Mouse (Mus musculus): ENCODE data around the gene Pltp. TPM values are rescaled to one million over a fixed set of nuclear protein-coding genes. Genes with fewer than 3 reads are reported as not detected.

The Pltp gene
- 47.2 and 78.1 TPM in 2 replicates for polyA plus RNA-seq (2016; fragmentation: Nextera tagmentation; extraction: Ambion mirVana)

GRCm38 (mm10) chr2:164857101-164857821 is at the start of gene Pltp:
TSS of gene Pltp (minus strand) at chr2:164857711.
- Histone ChIP-seq H3K4me1 (replicated peaks) (peaks cover 60% of the 10 kb centered on the region), H3K27ac (peak within 1 kb of the TSS; percentile 85), H3K4me3 (peak within 1 kb of the TSS; percentile 66), H3K36me3 (peaks cover 6% of the 10 kb centered on the region), H3K27me3 (ENCODE audit: insufficient read depth, poor library complexity, severe bottlenecking) (peaks cover 59% of the 10 kb centered on the region), H3K9me3 (no peaks in the 10 kb centered on the region)
- peak; percentile 83 for DNase-seq (ENCODE audit: low spot score)
- WGBS = under 1% methylated on average over 47 of the region's 47 CpGs

DNA sequence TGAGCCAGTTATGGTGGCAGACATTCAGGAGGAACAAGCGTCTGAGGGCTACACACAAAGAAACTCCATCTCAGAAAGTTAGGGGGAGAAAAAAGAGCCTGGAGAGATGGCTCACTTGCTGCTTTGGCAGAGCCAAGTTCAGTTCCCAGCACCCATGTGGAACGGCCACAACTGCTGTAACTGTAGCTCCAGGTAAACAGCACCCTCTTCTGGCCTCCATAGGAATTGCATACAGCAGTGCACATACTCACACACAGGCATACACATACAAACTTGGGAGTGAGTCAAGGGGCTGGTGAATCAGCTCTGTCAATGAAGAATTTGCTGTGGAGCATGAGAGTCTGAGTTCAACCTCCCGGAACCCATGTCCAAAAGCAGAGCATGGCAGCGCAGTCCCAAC is 48.6 kb upstream of the Pltp start:
- Histone ChIP-seq H3K4me3 (no peak overlapping the region), H3K27ac (no peak overlapping the region), H3K36me3 (peaks cover 86% of the 10 kb centered on the region), H3K4me1 (replicated peaks) (peaks cover 35% of the 10 kb centered on the region), H3K27me3 (ENCODE audit: insufficient read depth, poor library complexity, severe bottlenecking) (no peaks in the 10 kb centered on the region), H3K9me3 (peaks cover 8% of the 10 kb centered on the region)
- DNase-seq (ENCODE audit: low spot score) = no peak
- 98% methylated on average over 4 of the region's 4 CpGs for WGBS

- Histone ChIP-seq H3K4me1 (replicated peaks) (peaks cover 16% of the 10 kb centered on the region), H3K27me3 (ENCODE audit: insufficient read depth, poor library complexity, severe bottlenecking) (no peaks in the 10 kb centered on the region), H3K9me3 (peaks cover 8% of the 10 kb centered on the region), H3K4me3 (no peak overlapping the region), H3K27ac (no peak overlapping the region), H3K36me3 (peaks cover 100% of the 10 kb centered on the region)
- DNase-seq (ENCODE audit: low spot score) = no peak
- WGBS = 65% methylated on average over 1 of the region's 1 CpGs
Measured at GRCm38 (mm10) chr2:164903496-164903895, 46.0 kb upstream of the Pltp start.

- 0 out of 2 replicates have a peak overlapping the region, but pooled peaks have one; percentile 17 for H3K27ac ChIP-seq
- H3K4me3 ChIP-seq = no peak overlapping the region
- peaks cover 100% of the 10 kb centered on the region for H3K36me3 ChIP-seq
- H3K27me3 ChIP-seq (ENCODE audit: insufficient read depth, poor library complexity, severe bottlenecking) = no peaks in the 10 kb centered on the region
- whole genome bisulfite sequencing = 92% methylated on average over 13 of the region's 13 CpGs
- no peak for DNase-seq (ENCODE audit: low spot score)
- peaks cover 5% of the 10 kb centered on the region for H3K9me3 ChIP-seq
- peaks cover 16% of the 10 kb centered on the region for H3K4me1 ChIP-seq (replicated peaks)
Measured at GRCm38 (mm10) chr2:164901380-164901779, 43.9 kb upstream of the Pltp start.

- peaks cover 16% of the 10 kb centered on the region for H3K4me1 ChIP-seq (replicated peaks)
- H3K9me3 ChIP-seq = no peaks in the 10 kb centered on the region
- H3K4me3 ChIP-seq = no peak overlapping the region
- 90% methylated on average over 16 of the region's 16 CpGs for WGBS
- no peak for DNase-seq (ENCODE audit: low spot score)
- H3K27me3 ChIP-seq (ENCODE audit: insufficient read depth, poor library complexity, severe bottlenecking) = no peaks in the 10 kb centered on the region
- peaks cover 100% of the 10 kb centered on the region for H3K36me3 ChIP-seq
- H3K27ac ChIP-seq = no peak overlapping the region
Measured at GRCm38 (mm10) chr2:164899723-164900459, 42.4 kb upstream of the Pltp start.

DNA sequence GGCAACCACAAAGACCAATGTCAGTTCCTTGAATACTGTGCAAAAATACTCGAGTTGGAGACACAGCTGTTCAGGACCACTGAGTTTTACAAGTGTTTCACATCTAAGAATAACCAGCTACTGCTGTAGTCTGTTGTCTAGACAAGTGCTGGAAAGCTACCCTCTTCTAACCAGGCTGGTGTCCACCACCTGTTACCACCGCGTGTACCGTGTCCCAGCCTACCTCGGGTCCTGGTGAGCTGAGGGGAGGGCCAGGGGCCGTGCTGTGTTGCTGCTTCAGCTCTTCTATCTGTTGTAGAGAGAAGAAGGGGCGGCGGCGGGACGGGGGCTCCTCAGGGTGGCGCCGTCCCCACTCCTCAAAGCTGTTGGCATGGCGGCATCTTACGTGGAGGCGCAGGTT is 41.5 kb upstream of the Pltp start:
- H3K4me1 ChIP-seq (replicated peaks) = peaks cover 14% of the 10 kb centered on the region
- H3K36me3 ChIP-seq = peaks cover 100% of the 10 kb centered on the region
- H3K4me3 ChIP-seq = no peak overlapping the region
- H3K27me3 ChIP-seq (ENCODE audit: insufficient read depth, poor library complexity, severe bottlenecking) = no peaks in the 10 kb centered on the region
- no peak for DNase-seq (ENCODE audit: low spot score)
- H3K27ac ChIP-seq = no peak overlapping the region
- WGBS = 92% methylated on average over 15 of the region's 15 CpGs
- no peaks in the 10 kb centered on the region for H3K9me3 ChIP-seq

DNA sequence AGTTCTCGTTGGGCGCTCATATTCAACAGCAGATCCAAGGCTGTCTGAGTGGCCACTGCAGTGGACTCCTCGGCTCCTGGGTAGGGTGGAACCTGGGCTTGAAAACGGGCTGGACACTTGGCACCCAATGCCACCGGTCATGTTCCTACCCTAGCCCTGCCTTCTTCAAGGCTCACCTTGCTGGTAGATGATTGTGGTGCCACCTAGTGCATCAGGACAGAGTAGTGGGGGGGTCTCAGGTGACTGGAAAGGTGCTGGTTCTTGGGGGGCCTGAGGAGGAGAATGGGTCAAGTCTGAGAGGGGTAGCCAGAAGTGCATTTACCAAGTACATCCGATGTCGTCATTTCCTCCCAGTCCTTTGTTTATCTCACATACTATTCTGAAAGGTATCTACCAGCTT is 40.5 kb upstream of the Pltp start:
- Histone ChIP-seq H3K27me3 (ENCODE audit: insufficient read depth, poor library complexity, severe bottlenecking) (no peaks in the 10 kb centered on the region), H3K4me1 (replicated peaks) (peaks cover 11% of the 10 kb centered on the region), H3K36me3 (peaks cover 100% of the 10 kb centered on the region), H3K27ac (no peak overlapping the region), H3K9me3 (no peaks in the 10 kb centered on the region), H3K4me3 (no peak overlapping the region)
- DNase-seq (ENCODE audit: low spot score) = no peak
- WGBS = 94% methylated on average over 7 of the region's 7 CpGs

GRCm38 (mm10) chr2:164895885-164896284 is 38.4 kb upstream of the Pltp start:
- Histone ChIP-seq H3K36me3 (peaks cover 100% of the 10 kb centered on the region), H3K4me1 (replicated peaks) (no peaks in the 10 kb centered on the region), H3K4me3 (no peak overlapping the region), H3K27me3 (ENCODE audit: insufficient read depth, poor library complexity, severe bottlenecking) (no peaks in the 10 kb centered on the region), H3K27ac (no peak overlapping the region), H3K9me3 (no peaks in the 10 kb centered on the region)
- DNase-seq (ENCODE audit: low spot score) = no peak
- WGBS = 96% methylated on average over 6 of the region's 6 CpGs

DNA sequence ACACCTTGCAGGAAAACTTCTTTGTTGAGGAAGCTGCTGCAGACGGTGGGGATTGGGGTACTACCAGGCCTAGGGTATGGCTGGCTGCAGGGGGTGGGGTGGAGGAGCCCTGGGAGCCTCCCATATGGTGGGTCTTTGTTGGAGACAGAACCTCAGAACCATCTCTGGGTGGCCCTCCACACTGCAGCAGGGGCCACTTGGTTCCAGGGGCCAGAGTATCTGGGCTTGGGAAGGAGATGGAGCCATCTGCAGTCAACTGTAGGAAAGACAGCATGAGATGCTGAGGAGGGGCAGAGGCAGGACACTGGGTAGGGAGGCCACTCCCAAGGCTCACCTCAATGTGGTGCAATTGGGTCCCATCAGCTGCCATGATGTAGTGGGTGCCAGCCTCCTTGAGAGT is 37.1 kb upstream of the Pltp start:
- Histone ChIP-seq H3K4me3 (no peak overlapping the region), H3K9me3 (no peaks in the 10 kb centered on the region), H3K36me3 (peaks cover 100% of the 10 kb centered on the region), H3K27me3 (ENCODE audit: insufficient read depth, poor library complexity, severe bottlenecking) (no peaks in the 10 kb centered on the region), H3K4me1 (replicated peaks) (no peaks in the 10 kb centered on the region), H3K27ac (no peak overlapping the region)
- WGBS = 82% methylated on average over 1 of the region's 1 CpGs
- no peak for DNase-seq (ENCODE audit: low spot score)

DNA sequence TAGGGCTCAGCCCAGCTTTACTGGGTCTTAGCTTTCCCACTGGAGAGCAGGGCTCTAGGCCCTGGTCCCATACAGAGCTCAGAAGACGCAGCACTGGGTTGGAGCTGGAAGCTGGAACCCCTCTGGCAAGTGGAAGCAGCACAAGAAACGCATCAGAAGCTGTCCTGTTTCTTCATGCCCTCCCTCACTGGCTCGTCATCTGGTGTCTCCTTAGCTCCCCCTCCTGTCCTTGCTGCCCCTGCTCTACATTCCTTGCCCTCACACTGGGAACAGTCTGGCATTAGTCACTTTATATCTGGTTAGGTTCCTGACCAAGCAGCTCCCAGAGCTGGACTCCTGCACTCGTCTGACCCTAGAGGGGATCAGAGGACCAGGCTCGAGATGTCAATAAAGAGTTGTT is 36.5 kb upstream of the Pltp start:
- H3K27me3 ChIP-seq (ENCODE audit: insufficient read depth, poor library complexity, severe bottlenecking) = no peaks in the 10 kb centered on the region
- 69% methylated on average over 5 of the region's 5 CpGs for WGBS
- H3K9me3 ChIP-seq = no peaks in the 10 kb centered on the region
- no peak overlapping the region for H3K27ac ChIP-seq
- H3K36me3 ChIP-seq = peaks cover 100% of the 10 kb centered on the region
- no peak overlapping the region for H3K4me3 ChIP-seq
- no peak for DNase-seq (ENCODE audit: low spot score)
- no peaks in the 10 kb centered on the region for H3K4me1 ChIP-seq (replicated peaks)

GRCm38 (mm10) chr2:164892696-164893216 is 35.2 kb upstream of the Pltp start:
- Histone ChIP-seq H3K27ac (no peak overlapping the region), H3K4me1 (replicated peaks) (no peaks in the 10 kb centered on the region), H3K27me3 (ENCODE audit: insufficient read depth, poor library complexity, severe bottlenecking) (no peaks in the 10 kb centered on the region), H3K4me3 (no peak overlapping the region), H3K9me3 (no peaks in the 10 kb centered on the region), H3K36me3 (peaks cover 100% of the 10 kb centered on the region)
- no peak for DNase-seq (ENCODE audit: low spot score)
- WGBS = 92% methylated on average over 6 of the region's 6 CpGs

GRCm38 (mm10) chr2:164891908-164892695 is 34.6 kb upstream of the Pltp start:
- Histone ChIP-seq H3K27me3 (ENCODE audit: insufficient read depth, poor library complexity, severe bottlenecking) (no peaks in the 10 kb centered on the region), H3K9me3 (no peaks in the 10 kb centered on the region), H3K36me3 (peaks cover 100% of the 10 kb centered on the region), H3K4me3 (no peak overlapping the region), H3K4me1 (replicated peaks) (no peaks in the 10 kb centered on the region), H3K27ac (no peak overlapping the region)
- no peak for DNase-seq (ENCODE audit: low spot score)
- WGBS = 91% methylated on average over 15 of the region's 15 CpGs
